Mouse (Mus musculus): ENCODE data around the gene Lrrc66.

DNA sequence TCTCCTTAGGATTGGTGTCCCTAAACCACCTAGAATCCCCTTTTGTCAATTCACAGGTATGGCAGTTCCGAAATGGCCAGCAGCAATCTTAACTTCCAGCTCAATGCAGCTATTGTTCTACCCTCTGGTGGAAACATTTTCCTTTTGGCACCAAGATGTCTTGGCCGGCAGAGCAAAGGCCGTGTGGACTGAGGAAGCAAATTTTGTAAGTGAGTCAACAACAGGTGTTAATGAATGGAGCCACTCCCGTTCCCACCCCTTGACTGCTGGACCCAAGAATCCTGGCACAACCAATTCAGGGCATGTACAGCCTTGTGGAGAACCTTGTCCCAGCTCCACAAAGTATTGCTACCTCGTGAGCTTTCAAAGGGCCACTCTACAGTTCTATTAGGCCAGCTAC is 66.2 kb downstream of the Lrrc66 start:
- TF ChIP-seq POLR2A (IDR thresholded peaks at IDR 0.05; ENCODE audit: extremely low read depth, insufficient read depth, low read length), result no peak
- TF ChIP-seq CTCF (IDR thresholded peaks at IDR 0.05; ENCODE audit: low read depth, low read length), result no peak
